ENCODE assay signal across 9 mouse cellular contexts in genomic region chr7:80580368-80580767, GRCm38 (mm10). TPM values are rescaled to one million over a fixed set of nuclear protein-coding genes. Genes with fewer than 3 reads are reported as not detected.
DNase-seq lines count a peak whose midpoint lies in the region; ATAC-seq lines count a peak whose summit lies in the region.
"Had no signal": no experiment of that assay in that cellular context is flagged by ENCODE, and none has a peak within 500 bp of the region (broad histone marks: within the 10 kb centered on the region; RNA-seq: fewer than 3 reads in every experiment).

No protein-coding gene starts in this region.

- no peaks in the 10 kb centered on the region for H3K4me1 ChIP-seq in midbrain, embryonic 16.5 days (ENCODE audit: control insufficient read depth, insufficient read depth, low read length)
- 0 out of 2 replicates have a peak, but pooled peaks cover 3% of the 10 kb centered on the region for H3K4me1 ChIP-seq in midbrain, embryonic 13.5 days (replicated peaks)
- H3K4me1 ChIP-seq in forebrain, embryonic 12.5 days = no peaks in the 10 kb centered on the region

- H3K4me3 ChIP-seq in midbrain, embryonic 16.5 days (ENCODE audit: low read depth, low read length) = no peak overlapping the region
- no peak overlapping the region for H3K4me3 ChIP-seq in midbrain, embryonic 13.5 days (replicated peaks)
- H3K4me3 ChIP-seq in forebrain, embryonic 12.5 days (replicated peaks) = no peak overlapping the region
- H3K4me3 ChIP-seq: heart, embryonic 15.5 days had no signal

- no peaks in the 10 kb centered on the region for H3K9me3 ChIP-seq in midbrain, embryonic 16.5 days (replicated peaks; ENCODE audit: control insufficient read depth, low read length, poor library complexity, severe bottlenecking)
- H3K9me3 ChIP-seq in midbrain, embryonic 13.5 days = no peaks in the 10 kb centered on the region
- H3K9me3 ChIP-seq in forebrain, embryonic 12.5 days = no peaks in the 10 kb centered on the region
- H3K9me3 ChIP-seq: heart, embryonic 15.5 days had no signal

- no peaks in the 10 kb centered on the region for H3K27me3 ChIP-seq in midbrain, embryonic 16.5 days (ENCODE audit: control insufficient read depth, insufficient read depth, low read depth, low read length)
- H3K27me3 ChIP-seq in midbrain, embryonic 13.5 days = no peaks in the 10 kb centered on the region
- no peaks in the 10 kb centered on the region for H3K27me3 ChIP-seq in forebrain, embryonic 12.5 days

- peak; percentile 21 for DNase-seq in cerebellum, adult 11 months
- no peak for DNase-seq in cerebellum, adult 9-11 months
- DNase-seq in embryo, embryonic 10 days (ENCODE audit: low spot score) = peak; percentile 24
- peak; percentile 38 to 49 for DNase-seq in layer of hippocampus, postnatal 36 days
- peak; percentile 38 for DNase-seq in right cerebral cortex, postnatal 25 days

- no peak for ATAC-seq in midbrain, embryonic 16.5 days
- no peak for ATAC-seq in midbrain, embryonic 13.5 days
- no peak for ATAC-seq in forebrain, embryonic 12.5 days (ENCODE audit: low FRiP score)

- no peak overlapping the region for H3K9ac ChIP-seq in midbrain, embryonic 16.5 days (ENCODE audit: low read depth, low read length)
- H3K9ac ChIP-seq in midbrain, embryonic 13.5 days (replicated peaks) = no peak overlapping the region
- no peak overlapping the region for H3K9ac ChIP-seq in forebrain, embryonic 12.5 days
- H3K9ac ChIP-seq: heart, embryonic 15.5 days had no signal

- H3K4me2 ChIP-seq in midbrain, embryonic 16.5 days (ENCODE audit: low read length) = 0 out of 2 replicates have a peak overlapping the region, but pooled peaks have one; percentile 9
- H3K4me2 ChIP-seq in midbrain, embryonic 13.5 days (replicated peaks) = no peak overlapping the region
- no peak overlapping the region for H3K4me2 ChIP-seq in forebrain, embryonic 12.5 days
- H3K4me2 ChIP-seq: heart, embryonic 15.5 days had no signal

- no peak overlapping the region for H3K27ac ChIP-seq in midbrain, embryonic 16.5 days (ENCODE audit: low read length)
- no peak overlapping the region for H3K27ac ChIP-seq in midbrain, embryonic 13.5 days
- H3K27ac ChIP-seq in forebrain, embryonic 12.5 days = no peak overlapping the region
- H3K27ac ChIP-seq: heart, embryonic 15.5 days had no signal

- WGBS in midbrain, embryonic 16.5 days = 27% methylated on average over 6 of the region's 6 CpGs
- 33% methylated on average over 6 of the region's 6 CpGs for WGBS in midbrain, embryonic 13.5 days
- WGBS in forebrain, embryonic 12.5 days = 30% methylated on average over 6 of the region's 6 CpGs

- no peaks in the 10 kb centered on the region for H3K36me3 ChIP-seq in midbrain, embryonic 16.5 days (ENCODE audit: control insufficient read depth, insufficient read depth, low read length)
- H3K36me3 ChIP-seq in midbrain, embryonic 13.5 days = no peaks in the 10 kb centered on the region
- no peaks in the 10 kb centered on the region for H3K36me3 ChIP-seq in forebrain, embryonic 12.5 days (replicated peaks)
- H3K36me3 ChIP-seq: heart, embryonic 15.5 days had no signal

RNA-seq across cellular contexts. Expression of gene Blm, which starts 45.4 kb away (rescaled TPM):
- polyA plus RNA-seq in midbrain, embryonic 16.5 days (2015; fragmentation: Nextera tagmentation; extraction: Ambion mirVana) = 6.8 and 8.7 TPM in 2 replicates
- polyA plus RNA-seq in midbrain, embryonic 13.5 days (2015; fragmentation: Nextera tagmentation; extraction: Ambion mirVana) = 16.6 and 18.2 TPM in 2 replicates
- 1 to 10 TPM; 2.0 to 4.7 TPM for total RNA-seq in layer of hippocampus, postnatal 36 days (2021)
- 39.6 and 43.7 TPM in 2 replicates for polyA plus RNA-seq in forebrain, embryonic 12.5 days (2016; fragmentation: Nextera tagmentation; extraction: Ambion mirVana)
